Mouse (Mus musculus): ENCODE measurements around the gene Scml4.

Gene Scml4

DNA sequence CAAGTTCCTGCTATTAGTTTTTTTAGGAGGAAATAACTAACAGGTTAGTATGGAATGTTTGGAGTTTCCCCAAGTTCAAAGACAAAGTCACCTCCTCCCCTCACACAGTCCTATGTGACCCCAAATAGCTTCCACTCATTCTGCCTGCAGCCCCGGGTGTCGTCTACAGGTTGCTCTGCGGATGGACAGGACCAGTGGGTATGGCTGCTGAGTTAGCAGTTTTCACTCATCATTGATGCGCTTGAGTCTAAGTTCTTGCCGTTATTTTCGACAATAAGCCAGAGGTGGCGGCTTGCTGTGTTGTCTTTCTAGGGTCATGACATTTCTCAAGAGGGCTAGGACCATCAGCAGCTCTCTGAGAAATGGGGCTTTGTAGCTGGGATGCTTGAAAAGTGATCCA lies 1.3 kb downstream of the Scml4 start:
- DNase-seq (ENCODE audit: low spot score in 2 of 2): no peak

DNA sequence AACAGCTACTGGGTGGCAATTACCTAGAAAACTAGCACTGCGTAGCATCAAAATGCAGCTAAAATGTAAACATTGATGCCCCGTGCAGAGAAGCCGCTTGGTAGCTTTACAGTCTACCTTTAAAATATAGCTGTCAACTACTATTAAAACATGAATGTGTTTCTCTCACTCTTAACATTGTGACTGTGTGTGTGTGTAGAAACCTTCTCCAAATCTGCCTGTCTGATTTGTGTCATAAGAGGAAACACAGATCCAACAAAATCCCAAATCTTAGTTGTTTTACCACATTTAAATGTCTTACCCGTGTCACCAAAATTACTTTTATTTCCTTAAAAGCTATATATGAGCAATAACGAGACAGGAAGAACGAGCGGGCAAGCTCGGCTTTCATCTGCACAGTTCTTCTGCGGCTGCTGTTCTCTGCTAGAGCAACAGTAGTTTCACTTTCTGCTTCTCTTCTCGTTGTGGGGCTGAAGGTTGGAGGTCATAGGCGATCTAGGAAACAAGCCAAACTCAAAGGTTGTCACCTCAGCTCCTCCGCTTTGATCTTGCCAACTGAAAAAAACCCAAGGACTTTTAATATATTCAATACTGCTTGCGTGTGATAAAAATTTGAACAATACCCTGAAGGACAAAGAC lies 2.1 kb downstream of the Scml4 start:
- DNase-seq (ENCODE audit: low spot score in 2 of 2): peak in 1 of 2 experiments; percentile 33

GRCm38 (mm10) chr10:42862806-42863205 lies 2.6 kb downstream of the Scml4 start:
- DNase-seq (ENCODE audit: low spot score in 2 of 2): no peak

- no peak for DNase-seq (ENCODE audit: low spot score in 2 of 2)
Observed at GRCm38 (mm10) chr10:42863621-42864391, 3.6 kb downstream of the Scml4 start.

- DNase-seq (ENCODE audit: low spot score in 2 of 2): no peak
Observed at GRCm38 (mm10) chr10:42864696-42865095, 4.5 kb downstream of the Scml4 start.

- DNase-seq (ENCODE audit: low spot score in 2 of 2): no peak
Observed at GRCm38 (mm10) chr10:42868416-42868815, 8.2 kb downstream of the Scml4 start.

DNA sequence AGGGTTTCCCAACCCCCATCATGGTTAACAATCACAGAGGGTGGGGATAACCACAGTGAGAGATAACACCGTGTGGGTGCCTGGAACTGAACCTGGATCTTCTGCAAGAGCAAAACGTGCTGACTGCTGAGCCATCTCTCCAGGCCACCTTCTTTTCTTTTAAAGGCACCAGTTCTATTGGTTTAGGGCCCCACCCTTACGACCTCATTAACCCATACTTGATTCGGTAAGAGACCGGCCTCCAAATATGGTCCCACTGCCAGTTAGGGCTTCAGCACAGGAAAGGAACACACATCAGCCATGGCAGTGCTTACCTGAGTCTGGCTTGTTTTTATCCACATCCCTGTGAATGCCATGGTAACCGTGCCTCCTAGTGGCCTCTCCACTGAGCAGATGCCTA lies 9.3 kb downstream of the Scml4 start:
- no peak for DNase-seq (ENCODE audit: low spot score in 2 of 2)

DNA sequence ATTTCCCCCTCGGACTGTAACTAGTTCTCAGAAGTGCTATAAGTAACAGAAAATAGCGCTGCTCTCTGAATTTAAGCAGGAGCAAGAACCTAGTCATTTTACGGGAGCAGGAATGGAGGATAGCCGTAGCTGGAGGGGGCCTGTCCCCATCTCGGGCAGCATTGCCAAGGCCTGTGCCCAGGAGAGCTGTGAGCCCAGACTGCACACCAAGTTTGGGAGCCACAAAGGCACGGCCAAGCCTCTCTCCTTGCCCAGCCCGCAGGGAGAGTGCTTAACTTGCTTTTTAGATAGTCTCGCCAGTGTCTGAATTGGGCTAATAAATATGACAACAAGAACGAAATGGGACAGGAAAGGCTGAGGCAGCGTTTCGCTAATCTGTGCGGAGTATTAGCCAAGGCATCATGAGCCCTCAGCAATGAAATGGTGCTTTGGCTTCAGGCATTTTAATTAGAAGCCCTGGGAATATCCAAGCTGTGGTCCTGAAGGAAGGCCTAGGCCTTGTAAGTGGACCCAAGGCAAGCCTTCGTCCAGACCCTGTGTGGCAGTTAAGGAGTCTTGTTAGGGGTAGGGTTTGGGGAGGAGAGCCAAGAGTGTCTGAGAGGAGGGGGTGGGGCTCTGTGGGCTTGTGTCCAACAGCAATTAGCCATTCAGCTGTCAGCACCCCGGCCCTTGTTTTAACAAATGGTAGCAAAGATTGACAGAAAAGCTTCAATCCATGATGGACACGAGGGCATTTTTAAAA lies 12.3 kb downstream of the Scml4 start:
- no peak for DNase-seq (ENCODE audit: low spot score in 2 of 2)

DNA sequence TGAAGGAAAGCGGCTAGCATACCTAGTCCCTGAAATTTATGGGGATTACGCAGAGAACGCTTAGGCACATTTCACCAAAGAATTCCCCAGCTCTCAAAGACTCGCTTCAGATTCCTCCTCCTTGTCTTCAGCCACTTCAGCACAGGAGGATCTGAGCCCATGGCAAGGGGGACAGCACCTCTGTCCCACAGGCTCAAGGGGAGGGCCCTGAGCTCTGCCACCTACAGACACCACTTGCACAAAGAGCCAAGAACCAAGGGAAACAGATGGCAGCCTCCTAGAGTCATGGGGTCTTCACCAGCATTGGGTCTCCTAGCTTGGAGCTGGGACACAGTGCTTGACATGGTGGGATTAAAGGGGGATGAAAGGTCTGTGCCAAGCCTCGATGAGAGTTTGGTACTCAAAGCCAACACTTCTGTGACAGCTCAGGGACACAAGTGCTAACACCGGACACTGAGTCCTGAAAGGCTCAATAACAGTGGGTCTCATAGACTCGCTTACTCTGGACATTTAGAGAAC lies 13.0 kb downstream of the Scml4 start:
- DNase-seq (ENCODE audit: low spot score in 2 of 2): no peak

- no peak for DNase-seq (ENCODE audit: low spot score in 2 of 2)
Observed at GRCm38 (mm10) chr10:42876172-42876571, 16.0 kb downstream of the Scml4 start.

DNA sequence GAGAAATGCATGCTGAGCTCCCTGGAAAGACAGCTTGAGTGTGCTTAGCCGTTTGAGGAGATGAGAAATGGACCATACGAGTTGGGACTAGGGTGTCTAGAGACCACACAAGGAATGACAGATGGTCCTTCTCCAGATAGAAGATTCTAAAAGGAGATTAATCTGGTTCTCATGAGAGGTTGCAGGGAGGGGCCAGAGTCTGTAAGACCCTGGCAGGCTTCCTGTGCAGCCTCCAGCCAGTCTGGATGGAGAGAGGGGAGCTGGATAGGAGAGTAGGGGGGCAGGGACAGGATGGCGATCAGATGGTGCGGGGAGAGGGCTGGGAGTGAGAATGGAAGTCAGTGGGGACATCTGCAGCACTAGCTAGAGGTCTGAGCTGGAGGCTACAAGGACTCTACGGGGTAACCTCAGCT lies 19.1 kb downstream of the Scml4 start:
- DNase-seq (ENCODE audit: low spot score in 2 of 2): no peak

DNA sequence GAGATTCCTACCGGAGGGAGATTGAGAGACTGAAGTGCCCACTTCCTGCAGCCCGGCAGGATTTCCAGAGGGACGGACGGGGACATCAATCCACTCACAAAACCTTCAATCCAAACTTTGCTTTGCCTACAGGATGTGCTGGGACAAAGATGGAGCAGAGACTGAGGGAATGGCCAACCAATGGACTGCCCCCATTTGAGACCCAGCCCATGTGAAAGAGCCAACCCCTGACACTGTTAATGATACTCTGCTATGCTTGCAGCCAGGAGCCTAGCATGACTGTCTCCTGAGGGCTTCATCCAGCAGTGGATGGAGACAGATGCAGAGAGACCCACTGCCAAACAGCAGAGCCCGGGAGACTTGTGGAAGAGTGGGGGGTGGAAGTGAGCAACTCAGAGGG lies 19.5 kb downstream of the Scml4 start:
- DNase-seq (ENCODE audit: low spot score in 2 of 2): no peak

DNA sequence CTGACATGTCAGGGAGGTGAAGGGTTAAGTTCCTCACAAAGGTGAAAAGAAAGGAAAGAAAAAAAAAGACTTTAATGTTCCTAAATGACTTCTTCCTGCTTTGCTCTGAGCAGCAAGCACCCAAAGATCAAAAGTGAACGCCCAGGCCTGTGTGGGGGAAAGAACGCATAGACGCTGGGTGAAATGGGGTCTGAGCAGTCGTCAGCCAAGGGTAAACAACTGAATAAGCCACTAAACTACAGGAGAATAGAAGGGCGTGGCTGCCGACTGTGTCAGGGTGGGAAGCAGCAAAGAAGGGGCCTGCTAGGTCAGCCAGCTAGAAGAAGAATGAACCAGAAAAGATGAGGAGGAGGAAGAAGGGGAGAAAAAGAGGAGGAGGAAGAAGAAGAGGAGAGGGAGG lies 26.9 kb downstream of the Scml4 start:
- no peak for DNase-seq (ENCODE audit: low spot score in 2 of 2)

DNA sequence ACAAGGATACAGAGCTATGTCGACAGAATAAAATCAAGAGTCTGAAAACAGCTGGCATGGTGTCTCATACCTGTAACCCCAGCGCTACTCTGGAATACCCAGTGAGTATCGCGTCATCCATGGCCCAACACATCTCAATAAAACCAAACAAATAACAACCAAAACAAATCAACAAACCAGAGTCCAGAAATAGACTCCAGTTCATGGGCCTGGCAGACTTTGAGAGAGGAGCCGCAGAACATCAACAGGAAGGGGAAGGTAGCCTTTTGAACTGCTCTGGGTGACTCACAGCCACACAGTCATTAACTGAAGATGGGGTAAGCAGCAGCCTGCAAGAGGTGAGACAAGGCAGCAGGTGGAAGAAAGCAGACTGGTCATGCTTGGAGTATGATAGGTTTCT lies 28.1 kb downstream of the Scml4 start:
- no peak for DNase-seq (ENCODE audit: low spot score in 2 of 2)

DNA sequence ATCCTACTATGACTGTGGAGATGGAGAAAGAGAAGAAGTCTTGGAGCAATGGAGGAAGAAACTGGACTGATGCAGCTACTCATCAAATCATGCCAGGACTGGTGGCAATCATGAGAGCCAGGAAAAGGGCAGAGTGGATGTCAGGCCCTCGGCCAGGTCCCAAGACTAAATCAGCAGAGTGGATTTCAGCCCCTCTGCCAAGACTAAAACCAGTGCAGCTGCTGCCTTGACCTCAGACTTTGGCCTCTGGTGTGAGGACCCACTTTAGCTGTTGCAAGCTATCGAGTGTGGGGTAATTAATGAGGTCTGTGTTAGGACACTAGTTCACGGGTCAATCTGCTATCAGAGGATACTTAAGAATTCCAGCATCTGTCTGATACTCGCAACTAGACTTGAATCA lies 30.2 kb downstream of the Scml4 start:
- no peak for DNase-seq (ENCODE audit: low spot score in 2 of 2)

DNA sequence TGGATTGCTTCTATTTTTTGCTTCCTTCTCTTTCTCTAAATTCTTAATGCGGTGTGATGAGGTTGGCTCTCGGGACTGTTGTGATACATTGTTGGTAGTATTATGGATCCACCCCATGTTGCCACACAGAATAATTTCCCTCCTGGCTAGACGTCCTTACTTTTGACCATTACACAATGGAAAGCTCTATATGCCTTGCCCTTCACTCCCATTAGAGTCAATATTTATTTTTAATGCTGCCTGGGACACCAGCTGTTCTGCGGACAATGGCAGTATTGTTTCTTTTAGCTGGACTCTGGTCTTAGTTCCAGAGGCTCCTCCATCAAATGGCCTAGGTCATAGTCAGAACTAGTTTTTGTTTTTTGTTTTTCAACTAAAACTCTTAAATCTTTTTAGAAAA lies 32.1 kb downstream of the Scml4 start:
- DNase-seq (ENCODE audit: low spot score in 2 of 2): no peak

DNA sequence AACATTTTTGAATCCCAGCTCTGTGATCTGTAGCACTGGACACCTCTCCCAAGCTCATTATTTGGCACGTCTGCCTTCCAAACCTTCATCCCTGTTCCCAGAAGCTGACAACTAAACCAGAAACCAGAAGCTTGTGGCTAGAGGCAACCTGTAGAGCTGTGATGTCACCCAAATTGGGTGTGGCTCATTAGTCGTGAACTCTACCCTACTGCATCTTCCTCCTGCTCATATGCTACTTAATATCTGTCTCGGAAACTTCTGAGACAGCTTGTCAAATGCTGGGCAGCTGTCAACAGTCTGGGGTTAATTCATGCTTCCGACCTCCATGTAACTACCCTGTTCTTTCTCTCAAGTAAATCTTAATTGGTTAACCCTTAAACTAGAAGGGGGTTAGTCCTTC lies 32.8 kb downstream of the Scml4 start:
- no peak for DNase-seq (ENCODE audit: low spot score in 2 of 2)

GRCm38 (mm10) chr10:42893857-42894256 lies 33.7 kb downstream of the Scml4 start:
- no peak for DNase-seq (ENCODE audit: low spot score in 2 of 2)

DNA sequence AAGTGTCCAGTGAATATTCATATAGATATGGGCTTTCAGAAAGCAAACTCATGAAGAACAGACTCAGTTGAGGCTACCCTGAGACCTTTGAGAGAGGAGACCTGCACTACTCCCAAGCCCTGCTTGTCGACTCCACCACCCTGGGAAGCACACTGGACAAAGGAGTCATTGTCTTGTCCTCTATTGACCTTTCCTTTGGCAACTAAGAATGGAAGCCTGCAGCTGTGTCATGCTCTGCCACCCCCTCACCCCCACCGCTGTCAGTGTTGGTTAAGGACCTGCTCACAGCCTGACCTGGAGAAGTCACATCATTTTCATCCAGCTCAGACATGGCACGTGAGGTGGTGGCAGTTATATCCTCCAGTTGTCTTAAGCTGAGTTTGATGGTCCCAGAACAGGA lies 34.1 kb downstream of the Scml4 start:
- DNase-seq (ENCODE audit: low spot score in 2 of 2): no peak

DNA sequence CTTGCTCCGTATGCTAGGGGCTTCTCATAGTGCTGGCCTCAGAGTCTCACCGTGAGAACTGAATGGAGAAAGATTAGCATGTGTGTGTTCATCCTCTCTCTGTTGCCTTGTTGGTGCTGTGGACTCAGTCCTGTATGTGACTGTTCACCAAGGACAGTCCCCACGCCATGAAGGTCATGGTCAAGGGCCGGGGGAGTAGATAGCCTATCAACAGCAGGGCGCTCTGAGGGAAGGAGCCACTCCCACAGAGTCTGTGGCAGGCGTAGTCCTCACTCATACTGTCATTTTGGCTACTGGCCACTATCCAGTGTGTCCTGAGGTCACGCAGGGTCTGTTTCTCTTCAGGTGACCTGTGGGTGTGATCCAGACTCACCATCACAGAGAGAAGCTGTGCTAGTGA lies 34.5 kb downstream of the Scml4 start:
- no peak for DNase-seq (ENCODE audit: low spot score in 2 of 2)

DNA sequence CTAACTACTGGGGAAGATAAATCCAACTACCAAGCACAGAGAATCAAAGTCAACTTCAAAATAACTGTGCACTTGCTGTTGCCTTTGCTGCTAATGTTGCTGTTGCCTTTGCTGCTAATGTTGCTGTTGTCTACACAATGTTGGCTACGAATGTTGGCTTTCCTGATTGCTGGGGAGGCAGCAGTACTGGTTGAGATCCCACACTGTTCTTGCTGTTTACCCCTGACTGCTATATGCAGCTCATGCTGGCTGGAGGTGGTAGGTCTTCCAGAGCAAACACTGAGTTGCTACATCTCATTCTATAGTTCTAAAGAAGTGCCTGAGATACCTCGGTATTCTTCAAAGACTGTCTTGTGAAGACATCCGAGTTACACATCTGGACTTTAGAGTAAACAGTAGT lies 36.5 kb downstream of the Scml4 start:
- DNase-seq (ENCODE audit: low spot score in 2 of 2): no peak

DNA sequence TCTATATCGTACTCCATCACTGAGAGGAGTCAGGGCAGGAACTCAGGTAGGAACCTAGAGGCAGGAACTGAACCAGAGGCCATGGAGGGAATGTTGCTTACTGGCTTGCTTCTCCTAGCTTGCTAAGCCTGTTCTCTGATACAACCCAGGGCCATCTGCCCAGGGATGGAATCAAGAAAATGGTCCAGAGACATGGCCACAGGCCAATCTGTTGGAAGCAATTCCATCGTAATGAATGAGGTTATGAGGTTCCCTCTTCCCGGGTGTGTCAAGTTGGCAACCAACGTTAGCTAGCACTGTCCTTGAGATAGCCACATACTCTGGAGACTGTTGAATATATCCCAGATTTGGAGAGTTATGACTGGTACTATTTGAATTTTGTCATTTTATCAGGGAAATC lies 37.0 kb downstream of the Scml4 start:
- DNase-seq (ENCODE audit: low spot score in 2 of 2): no peak

DNA sequence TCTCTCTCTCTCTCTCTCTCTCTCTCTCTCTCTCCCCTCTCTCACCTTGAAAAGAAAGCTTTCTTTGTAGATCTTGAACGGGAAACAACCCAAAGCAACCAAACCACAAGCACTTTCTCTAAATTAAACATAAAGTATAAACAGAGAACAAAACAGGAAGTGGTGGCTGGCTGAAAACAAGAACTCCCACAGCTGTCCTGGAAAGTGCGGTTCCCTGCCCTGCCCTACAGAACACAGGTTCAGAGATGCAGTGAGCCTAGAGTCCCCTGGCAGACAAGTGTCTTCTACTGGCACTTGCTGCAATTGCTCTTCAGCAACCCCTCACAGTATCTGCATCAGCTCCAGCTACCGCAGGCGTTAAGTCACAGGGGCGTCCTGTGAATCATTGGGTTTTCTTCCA lies 37.5 kb downstream of the Scml4 start:
- DNase-seq (ENCODE audit: low spot score in 2 of 2): peak in 1 of 2 experiments; percentile 34
